Mouse (Mus musculus) stomach, embryonic 15.5 days (tissue): ENCODE measurements at regions not wholly inside any gene's neighbourhood (a gene's known extent, or its start where the extent isn't known, plus 50 kb on each side); places are given as distances from the start of the nearest gene placed in this dataset.

Source experiments
- ATAC-seq: fragments of 200-750 bp; cut with Nextera tagmentation; 2 replicates; pipeline ENCODE4 v1.8.0; 2017; ENCODE audit warnings: low read depth, moderate number of reproducible peaks, moderate TSS enrichment; ENCODE audit not compliant: insufficient read depth, low FRiP score
- H3K27ac ChIP-seq: fragments of 300-500 bp; sonication (generic); 2 replicates; pipeline ENCODE4 v1.5.1; 2015; ENCODE audit warnings: mild to moderate bottlenecking, inconsistent platforms
- H3K27me3 ChIP-seq: fragments of 300-500 bp; sonication (generic); replicated peaks from 2 replicates; pipeline ENCODE4 v1.6.1; 2015; ENCODE audit warnings: inconsistent platforms
- H3K36me3 ChIP-seq: fragments of 300-500 bp; sonication (generic); 2 replicates; pipeline ENCODE4 v1.6.1; 2015; ENCODE audit warnings: inconsistent platforms
- H3K4me1 ChIP-seq: fragments of 300-500 bp; sonication (generic); 2 replicates; pipeline ENCODE4 v1.6.1; 2015; ENCODE audit warnings: inconsistent platforms
- H3K4me2 ChIP-seq: fragments of 300-500 bp; sonication (generic); 2 replicates; pipeline ENCODE4 v1.6.1; 2015; ENCODE audit warnings: mild to moderate bottlenecking, inconsistent platforms
- H3K4me3 ChIP-seq: fragments of 300-500 bp; sonication (generic); replicated peaks from 2 replicates; pipeline ENCODE4 v1.5.1; 2015; ENCODE audit warnings: inconsistent platforms
- H3K9ac ChIP-seq: fragments of 300-500 bp; sonication (generic); 2 replicates; pipeline ENCODE4 v1.6.1; 2015; ENCODE audit warnings: inconsistent platforms
- H3K9me3 ChIP-seq: fragments of 300-500 bp; sonication (generic); 2 replicates; pipeline ENCODE4 v1.6.1; 2016; ENCODE audit warnings: inconsistent platforms
- WGBS: fragments of 180-500 bp; shearing (Covaris S2); methylation state at CpG from one replicate; pipeline ENCODE4 v1.1.7; 2015; 5-methylcytosine and 5-hydroxymethylcytosine counted together

DNA sequence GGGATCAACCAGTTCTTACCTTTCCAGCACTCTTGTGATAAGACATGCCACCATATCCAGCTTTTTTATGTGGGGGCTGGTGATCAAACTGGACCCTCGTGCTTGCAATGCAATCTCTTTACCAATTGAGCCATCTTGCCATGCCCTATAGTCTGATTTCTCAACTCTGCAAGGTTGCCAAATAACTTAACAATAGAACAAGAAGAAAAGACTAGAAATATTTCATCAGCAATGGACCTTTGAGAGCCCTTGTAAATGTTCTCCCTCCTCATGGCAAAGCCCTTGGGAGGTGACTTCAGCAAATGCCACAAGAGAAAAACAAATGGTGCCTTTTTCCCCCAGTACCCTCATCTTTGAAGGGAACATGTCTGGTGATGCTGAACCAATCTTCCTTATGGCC lies 258.7 kb upstream of the Ppargc1a start:
- no peak for ATAC-seq
- H3K9me3 ChIP-seq, result no peaks in the 10 kb centered on the region
- no peak overlapping the region for H3K9ac ChIP-seq
- H3K4me2 ChIP-seq, result no peak overlapping the region
- no peaks in the 10 kb centered on the region for H3K4me1 ChIP-seq
- no peak overlapping the region for H3K4me3 ChIP-seq
- H3K27ac ChIP-seq, result no peak overlapping the region
- WGBS, result 64% methylated on average over 1 of the region's 1 CpGs
- no peaks in the 10 kb centered on the region for H3K27me3 ChIP-seq
- no peaks in the 10 kb centered on the region for H3K36me3 ChIP-seq

DNA sequence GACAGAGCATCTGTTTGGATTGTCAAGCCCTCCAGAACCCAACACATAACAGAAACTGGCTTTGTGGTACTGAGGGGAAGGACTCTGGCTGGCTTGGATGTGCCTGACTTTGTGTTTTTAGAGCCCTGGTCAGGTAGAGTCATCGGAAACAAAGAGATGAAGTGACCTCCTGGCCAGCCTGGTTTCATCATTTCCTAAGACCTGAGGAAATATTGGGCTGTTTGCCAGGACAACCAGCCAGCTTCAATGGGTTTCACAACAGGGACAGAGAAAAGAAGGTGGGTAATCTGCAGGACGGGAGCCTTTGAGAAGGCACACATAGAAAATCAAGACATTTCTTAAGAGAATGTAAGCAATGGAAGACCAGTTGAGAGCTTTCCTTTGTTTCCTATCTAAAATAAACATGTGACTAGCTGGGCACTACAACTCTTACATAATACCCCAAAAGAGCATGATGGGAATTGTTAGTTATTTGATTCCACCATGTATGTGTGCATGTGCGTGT lies 258.1 kb upstream of the Ppargc1a start:
- H3K9ac ChIP-seq, result no peak overlapping the region
- no peak overlapping the region for H3K4me2 ChIP-seq
- no peaks in the 10 kb centered on the region for H3K9me3 ChIP-seq
- H3K4me3 ChIP-seq, result no peak overlapping the region
- no peaks in the 10 kb centered on the region for H3K36me3 ChIP-seq
- no peak for ATAC-seq
- H3K27ac ChIP-seq, result no peak overlapping the region
- no peaks in the 10 kb centered on the region for H3K27me3 ChIP-seq
- 78% methylated on average over 3 of the region's 3 CpGs for WGBS
- no peaks in the 10 kb centered on the region for H3K4me1 ChIP-seq

- ATAC-seq, result peak; percentile 77
- 61% methylated on average over 4 of the region's 4 CpGs for WGBS
These were observed 257.2 kb upstream of the Ppargc1a start for GRCm38 (mm10) chr5:51824731-51825130.

DNA sequence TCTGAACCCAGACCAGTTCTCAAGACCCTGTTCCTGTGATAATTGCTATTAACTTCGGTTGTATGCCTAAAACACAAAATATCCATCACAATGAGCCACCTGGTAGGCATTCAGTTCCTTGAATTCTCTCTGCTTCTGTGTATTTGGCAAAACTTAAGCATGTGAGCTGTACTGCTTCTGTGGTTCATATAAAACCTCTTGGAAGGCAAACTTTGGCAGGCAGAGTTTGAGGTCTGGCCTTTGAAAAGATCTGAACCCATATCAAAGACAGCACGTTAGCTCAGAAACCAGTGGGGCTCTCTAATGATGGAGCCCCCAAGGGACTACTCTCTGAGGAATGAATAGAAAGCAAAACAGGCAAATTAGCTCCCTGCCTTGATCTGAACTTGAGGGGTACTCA lies 256.1 kb upstream of the Ppargc1a start:
- no peak overlapping the region for H3K4me3 ChIP-seq
- H3K27me3 ChIP-seq, result no peaks in the 10 kb centered on the region
- 84% methylated on average over 2 of the region's 2 CpGs for WGBS
- no peaks in the 10 kb centered on the region for H3K9me3 ChIP-seq
- no peaks in the 10 kb centered on the region for H3K36me3 ChIP-seq
- H3K9ac ChIP-seq, result no peak overlapping the region
- H3K4me2 ChIP-seq, result no peak overlapping the region
- H3K4me1 ChIP-seq, result no peaks in the 10 kb centered on the region
- no peak overlapping the region for H3K27ac ChIP-seq
- ATAC-seq, result no peak

More at GRCm38 (mm10) chr5:51824731-51825130, 257.2 kb upstream of the Ppargc1a start:
- Histone ChIP-seq H3K36me3 (no peaks in the 10 kb centered on the region), H3K4me3 (no peak overlapping the region), H3K9ac (no peak overlapping the region), H3K4me2 (no peak overlapping the region), H3K9me3 (no peaks in the 10 kb centered on the region), H3K27ac (no peak overlapping the region), H3K27me3 (no peaks in the 10 kb centered on the region), H3K4me1 (no peaks in the 10 kb centered on the region)

- H3K27ac ChIP-seq, result no peak overlapping the region
- no peaks in the 10 kb centered on the region for H3K27me3 ChIP-seq
- no peak overlapping the region for H3K4me2 ChIP-seq
- no peak for ATAC-seq
- H3K4me3 ChIP-seq, result no peak overlapping the region
- 78% methylated on average over 2 of the region's 2 CpGs for WGBS
- no peaks in the 10 kb centered on the region for H3K4me1 ChIP-seq
- H3K9ac ChIP-seq, result no peak overlapping the region
- H3K9me3 ChIP-seq, result no peaks in the 10 kb centered on the region
- H3K36me3 ChIP-seq, result no peaks in the 10 kb centered on the region
These were observed 248.7 kb upstream of the Ppargc1a start for GRCm38 (mm10) chr5:51816258-51816657.

- Histone ChIP-seq H3K9ac (no peak overlapping the region), H3K36me3 (no peaks in the 10 kb centered on the region), H3K27me3 (no peaks in the 10 kb centered on the region), H3K4me3 (no peak overlapping the region), H3K27ac (no peak overlapping the region), H3K9me3 (no peaks in the 10 kb centered on the region), H3K4me1 (no peaks in the 10 kb centered on the region), H3K4me2 (no peak overlapping the region)
- 88% methylated on average over 2 of the region's 2 CpGs for WGBS
- no peak for ATAC-seq
These were observed 244.2 kb upstream of the Ppargc1a start for GRCm38 (mm10) chr5:51811728-51812127.

GRCm38 (mm10) chr5:51801486-51801885 lies 234.0 kb upstream of the Ppargc1a start:
- no peak overlapping the region for H3K27ac ChIP-seq
- H3K4me2 ChIP-seq, result no peak overlapping the region
- H3K9me3 ChIP-seq, result no peaks in the 10 kb centered on the region
- H3K4me3 ChIP-seq, result no peak overlapping the region
- H3K4me1 ChIP-seq, result 0 out of 2 replicates have a peak, but pooled peaks cover 5% of the 10 kb centered on the region
- no peaks in the 10 kb centered on the region for H3K27me3 ChIP-seq
- no peaks in the 10 kb centered on the region for H3K36me3 ChIP-seq
- 76% methylated on average over 8 of the region's 8 CpGs for WGBS
- no peak for ATAC-seq
- H3K9ac ChIP-seq, result no peak overlapping the region

DNA sequence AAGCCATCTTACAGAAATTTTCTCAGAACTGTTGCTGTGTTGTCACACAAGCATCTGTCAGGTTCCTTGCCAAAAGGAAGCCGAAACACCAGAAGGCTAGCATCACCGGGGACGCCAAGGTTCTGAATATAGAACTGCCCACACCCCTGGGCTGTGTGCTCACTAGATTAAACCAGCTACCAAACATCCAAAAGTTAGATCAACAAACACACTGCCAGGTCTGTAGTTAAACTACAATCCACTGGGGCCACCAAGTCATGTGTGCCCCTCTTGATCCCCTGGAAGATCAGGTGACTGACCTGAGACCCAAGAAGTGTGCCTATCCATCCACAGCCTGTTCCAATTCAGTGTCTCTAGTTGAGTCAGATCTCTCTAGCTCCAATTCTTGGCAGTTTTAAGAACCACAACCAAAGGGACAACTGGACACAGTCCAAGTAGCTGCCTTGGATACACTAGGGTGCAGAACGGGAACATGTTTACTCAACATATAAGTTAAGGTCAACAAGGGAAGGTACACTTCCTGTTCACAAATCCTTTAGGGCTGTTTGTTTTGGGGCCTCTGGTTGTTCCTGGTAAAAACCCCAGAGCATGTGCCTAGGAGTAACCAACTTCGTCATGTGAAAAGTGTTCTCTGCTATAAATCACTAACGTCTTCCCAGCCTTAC lies 232.0 kb upstream of the Ppargc1a start:
- Histone ChIP-seq H3K9me3 (no peaks in the 10 kb centered on the region), H3K27me3 (no peaks in the 10 kb centered on the region), H3K4me3 (no peak overlapping the region), H3K4me1 (0 out of 2 replicates have a peak, but pooled peaks cover 5% of the 10 kb centered on the region), H3K9ac (no peak overlapping the region), H3K36me3 (no peaks in the 10 kb centered on the region), H3K27ac (no peak overlapping the region), H3K4me2 (no peak overlapping the region)
- WGBS, result 51% methylated on average over 6 of the region's 6 CpGs
- ATAC-seq, result peak; percentile 76

- Histone ChIP-seq H3K4me3 (no peak overlapping the region), H3K9me3 (no peaks in the 10 kb centered on the region), H3K27ac (no peak overlapping the region), H3K36me3 (no peaks in the 10 kb centered on the region), H3K4me2 (no peak overlapping the region), H3K27me3 (no peaks in the 10 kb centered on the region), H3K9ac (no peak overlapping the region), H3K4me1 (0 out of 2 replicates have a peak, but pooled peaks cover under 1% of the 10 kb centered on the region)
- ATAC-seq, result no peak
- 39% methylated on average over 6 of the region's 6 CpGs for WGBS
These were observed 226.6 kb upstream of the Ppargc1a start for GRCm38 (mm10) chr5:51794097-51794496.

DNA sequence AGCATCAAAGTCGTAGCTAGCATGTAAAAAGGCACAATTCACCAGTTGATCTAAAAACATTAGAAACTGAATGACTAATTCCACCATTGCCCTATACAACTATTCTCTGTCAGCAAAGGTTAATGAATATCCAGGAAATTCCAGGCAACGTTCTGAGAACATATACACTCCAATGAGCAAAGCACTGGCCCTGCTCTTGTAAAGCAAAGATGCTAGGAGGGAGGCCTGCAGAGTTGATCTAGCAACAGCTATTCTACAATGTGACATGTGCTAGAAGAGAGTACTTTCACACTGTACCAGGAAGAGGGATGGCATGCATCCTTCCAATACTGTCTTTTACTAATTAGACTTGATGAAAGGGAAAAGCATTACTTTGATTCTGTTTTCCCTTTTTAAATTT lies 225.4 kb upstream of the Ppargc1a start:
- Histone ChIP-seq H3K9ac (no peak overlapping the region), H3K27me3 (no peaks in the 10 kb centered on the region), H3K4me2 (no peak overlapping the region), H3K4me3 (no peak overlapping the region), H3K4me1 (no peaks in the 10 kb centered on the region), H3K36me3 (no peaks in the 10 kb centered on the region), H3K27ac (no peak overlapping the region), H3K9me3 (no peaks in the 10 kb centered on the region)
- ATAC-seq, result no peak
- WGBS, result 46% methylated on average over 2 of the region's 2 CpGs

DNA sequence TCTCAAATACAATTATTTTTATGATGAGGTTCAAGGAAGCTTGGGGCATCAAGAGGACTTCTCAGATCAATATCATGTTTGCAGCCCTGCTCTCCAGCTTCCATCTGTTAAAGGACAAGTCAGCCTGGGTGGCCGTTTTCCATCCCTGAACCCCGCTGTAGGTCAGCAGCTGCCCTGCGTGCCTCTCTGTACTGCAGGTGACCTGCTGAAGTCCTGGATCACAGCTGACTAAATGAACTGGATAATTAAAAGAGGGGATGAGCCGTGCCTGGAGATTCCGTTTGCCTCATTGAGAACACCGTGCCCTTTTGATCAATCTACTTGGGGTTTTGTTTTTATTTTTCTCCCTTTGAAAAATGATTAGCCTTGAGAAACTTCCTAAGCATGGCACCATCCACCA lies 221.2 kb upstream of the Ppargc1a start:
- Histone ChIP-seq H3K27me3 (no peaks in the 10 kb centered on the region), H3K4me1 (no peaks in the 10 kb centered on the region), H3K27ac (no peak overlapping the region), H3K9me3 (no peaks in the 10 kb centered on the region), H3K9ac (no peak overlapping the region), H3K4me3 (no peak overlapping the region), H3K4me2 (no peak overlapping the region), H3K36me3 (no peaks in the 10 kb centered on the region)
- WGBS, result 77% methylated on average over 6 of the region's 6 CpGs
- no peak for ATAC-seq

DNA sequence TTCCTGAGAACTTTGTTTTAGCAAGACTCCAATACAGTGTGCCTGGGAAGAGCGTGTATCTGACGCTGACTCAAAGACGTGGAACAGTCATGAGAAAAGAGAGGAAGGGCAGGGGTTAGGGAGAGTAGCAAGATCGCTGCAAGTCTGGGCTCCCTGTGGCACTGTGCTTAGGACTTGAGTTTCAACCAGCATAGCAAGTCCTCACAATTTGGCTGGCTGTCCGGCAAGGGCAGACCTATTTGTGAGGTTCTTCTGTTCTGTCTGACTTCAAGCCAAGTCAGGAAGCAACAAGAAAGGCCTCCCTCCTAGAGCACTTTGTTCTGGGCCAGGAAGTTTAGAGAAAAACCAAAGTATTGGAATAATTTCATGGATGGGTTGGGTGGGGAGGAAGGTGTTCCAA lies 216.0 kb upstream of the Ppargc1a start:
- H3K4me2 ChIP-seq, result no peak overlapping the region
- no peaks in the 10 kb centered on the region for H3K27me3 ChIP-seq
- no peak for ATAC-seq
- no peaks in the 10 kb centered on the region for H3K9me3 ChIP-seq
- no peak overlapping the region for H3K27ac ChIP-seq
- H3K4me3 ChIP-seq, result no peak overlapping the region
- H3K4me1 ChIP-seq, result no peaks in the 10 kb centered on the region
- H3K9ac ChIP-seq, result no peak overlapping the region
- WGBS, result 72% methylated on average over 5 of the region's 5 CpGs
- H3K36me3 ChIP-seq, result no peaks in the 10 kb centered on the region

DNA sequence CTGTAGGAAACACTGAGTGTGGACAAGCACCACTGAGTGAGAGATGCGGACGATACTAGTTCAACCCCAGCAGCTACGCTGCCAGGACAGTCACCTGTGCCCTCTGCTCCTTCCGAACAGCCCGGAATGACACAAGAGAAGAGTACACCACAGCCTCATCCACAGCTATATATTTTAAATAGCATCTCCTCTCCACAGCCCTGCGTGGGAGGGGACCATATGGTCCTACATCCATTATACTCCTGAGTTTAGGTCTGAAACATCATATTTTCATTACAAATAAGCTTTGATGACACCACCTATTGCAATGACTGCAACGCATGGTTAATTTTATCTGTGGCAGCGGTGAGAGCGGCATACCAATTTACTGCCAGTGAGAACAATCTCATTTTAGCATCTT lies 215.6 kb upstream of the Ppargc1a start:
- no peaks in the 10 kb centered on the region for H3K27me3 ChIP-seq
- no peak overlapping the region for H3K4me2 ChIP-seq
- no peaks in the 10 kb centered on the region for H3K9me3 ChIP-seq
- H3K4me1 ChIP-seq, result no peaks in the 10 kb centered on the region
- 88% methylated on average over 9 of the region's 9 CpGs for WGBS
- no peak overlapping the region for H3K4me3 ChIP-seq
- H3K27ac ChIP-seq, result no peak overlapping the region
- ATAC-seq, result no peak
- H3K36me3 ChIP-seq, result no peaks in the 10 kb centered on the region
- H3K9ac ChIP-seq, result no peak overlapping the region
